Mouse (Mus musculus) ES-E14 (cell line): ENCODE data around the gene Man1c1. TPM values are rescaled to one million over a fixed set of nuclear protein-coding genes. Genes with fewer than 3 reads are reported as not detected.
A peak's percentile ranks its signal among the peaks of the same experiment; 100 is the strongest.

Experiments used
- DNase-seq: peaks from one replicate; pipeline ENCODE4 v3.0.0-alpha.2; 2013; ENCODE audit warnings: low read depth, low spot score
- H3K27ac ChIP-seq: 2 replicates; pipeline ENCODE4 v1.5.1; 2012; ENCODE audit warnings: low read depth, mild to moderate bottlenecking, low read length, moderate library complexity, mixed read lengths; ENCODE audit not compliant: poor library complexity, insufficient read depth, severe bottlenecking
- H3K36me3 ChIP-seq: 2 replicates; pipeline ENCODE4 v1.6.1; 2012; ENCODE audit warnings: mild to moderate bottlenecking, low read length, moderate library complexity, mixed read lengths; ENCODE audit not compliant: control insufficient read depth, poor library complexity, insufficient read depth, severe bottlenecking
- H3K4me1 ChIP-seq, 2 experiments: fragments of 150-350 bp in 1 of 2; sonication (generic) in 1 of 2; 2 replicates each; pipeline ENCODE4 v1.6.1; 2012; ENCODE audit warnings: low read length in 2 of 2, mild to moderate bottlenecking in 1 of 2, mixed read lengths in 1 of 2; ENCODE audit not compliant: control insufficient read depth in 2 of 2, insufficient read depth in 2 of 2, poor library complexity in 1 of 2
- H3K4me3 ChIP-seq, 2 experiments: fragments of 150-350 bp in 1 of 2; sonication (generic) in 1 of 2; 2 replicates each; pipeline ENCODE4 v1.5.1; 2012; ENCODE audit warnings: low read length in 2 of 2, low read depth in 1 of 2, mild to moderate bottlenecking in 1 of 2, mixed read lengths in 1 of 2; ENCODE audit not compliant: insufficient read depth in 1 of 2, poor library complexity in 1 of 2, severe bottlenecking in 1 of 2
- H3K9ac ChIP-seq: 2 replicates; pipeline ENCODE4 v1.6.1; 2012; ENCODE audit warnings: low read depth, mild to moderate bottlenecking, low read length, mixed read lengths; ENCODE audit not compliant: poor library complexity, insufficient read depth, severe bottlenecking
- H3K9me3 ChIP-seq: fragments of 150-350 bp; sonication (generic); 2 replicates; pipeline ENCODE4 v1.6.1; 2012; ENCODE audit warnings: low read depth, mild to moderate bottlenecking, low read length; ENCODE audit not compliant: control insufficient read depth, insufficient read depth
- CHD2 ChIP-seq: IDR thresholded peaks from 2 replicates; pipeline ENCODE4 v1.6.1; 2014; ENCODE audit warnings: mild to moderate bottlenecking, low read depth, low read length, inconsistent platforms
- HCFC1 ChIP-seq: IDR thresholded peaks from 2 replicates; pipeline ENCODE4 v1.6.1; 2012; ENCODE audit warnings: low read length, inconsistent platforms, borderline replicate concordance; ENCODE audit not compliant: insufficient read depth
- MAFK ChIP-seq: IDR thresholded peaks from 2 replicates; pipeline ENCODE4 v1.6.1; 2014; ENCODE audit warnings: mild to moderate bottlenecking, low read depth, low read length, inconsistent platforms; ENCODE audit not compliant: insufficient read depth
- ZC3H11A ChIP-seq: IDR thresholded peaks from 2 replicates; pipeline ENCODE4 v1.6.1; 2012; ENCODE audit warnings: low read depth, mild to moderate bottlenecking, inconsistent platforms, low read length, borderline replicate concordance
- ZNF384 ChIP-seq: IDR thresholded peaks from 2 replicates; pipeline ENCODE4 v1.6.1; 2012; ENCODE audit warnings: low read depth, low read length, inconsistent platforms
- in situ Hi-C, 2 experiments: fragments of 600-800 bp; cut with MboI; formaldehyde crosslinking; loops; one replicate each; pipeline ENCODE4 v1.15.1; 2025; ENCODE audit warnings: low sequenced_read_pairs in 2 of 2, inconsistent platforms in 1 of 2; ENCODE audit not compliant: unreplicated experiment in 2 of 2
- total RNA-seq: library from RNA; depleted of rRNA; stranded (reverse); fragments of 300-350 nt; gene quantifications from 2 replicates; pipeline ENCODE4 v1.2.3, GENCODE M21; 2012

Man1c1 gene
- total RNA-seq, 1 experiment, result 6.1 TPM

DNA sequence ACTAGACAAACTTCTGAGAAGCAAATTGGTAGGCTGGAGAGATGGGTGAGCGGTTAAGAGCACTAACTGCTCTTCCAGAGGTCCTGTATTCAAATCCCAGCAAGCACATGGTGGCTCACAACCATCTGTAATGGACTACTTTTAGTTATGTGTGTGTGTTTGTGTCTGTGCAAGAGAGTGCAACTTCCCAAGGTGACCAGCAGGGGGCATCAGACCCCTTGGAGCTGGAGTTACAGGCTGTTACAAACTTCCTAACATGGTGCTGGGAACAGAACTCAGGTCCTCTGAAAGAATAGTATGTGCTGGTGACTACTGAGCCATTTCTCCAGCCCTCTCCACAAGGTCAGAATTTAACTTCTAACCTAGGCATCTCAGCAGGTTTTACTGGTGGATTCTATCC lies 11.7 kb downstream of the Man1c1 start:
- Histone ChIP-seq H3K4me1 (no peaks in the 10 kb centered on the region; a peak in 1 of 4 replicates), H3K36me3 (no peaks in the 10 kb centered on the region; the same call in 1 of the 2 replicates), H3K27ac (no peak overlapping the region), H3K4me3 (no peak overlapping the region), H3K9me3 (no peaks in the 10 kb centered on the region), H3K9ac (no peak overlapping the region)
- no peak for TF ChIP-seq MAFK
- no peak for TF ChIP-seq CHD2
- TF ChIP-seq ZNF384, result no peak
- no peak for TF ChIP-seq ZC3H11A
- TF ChIP-seq HCFC1, result no peak
- DNase-seq, result no peak
- in situ Hi-C loops, result no loop called here

DNA sequence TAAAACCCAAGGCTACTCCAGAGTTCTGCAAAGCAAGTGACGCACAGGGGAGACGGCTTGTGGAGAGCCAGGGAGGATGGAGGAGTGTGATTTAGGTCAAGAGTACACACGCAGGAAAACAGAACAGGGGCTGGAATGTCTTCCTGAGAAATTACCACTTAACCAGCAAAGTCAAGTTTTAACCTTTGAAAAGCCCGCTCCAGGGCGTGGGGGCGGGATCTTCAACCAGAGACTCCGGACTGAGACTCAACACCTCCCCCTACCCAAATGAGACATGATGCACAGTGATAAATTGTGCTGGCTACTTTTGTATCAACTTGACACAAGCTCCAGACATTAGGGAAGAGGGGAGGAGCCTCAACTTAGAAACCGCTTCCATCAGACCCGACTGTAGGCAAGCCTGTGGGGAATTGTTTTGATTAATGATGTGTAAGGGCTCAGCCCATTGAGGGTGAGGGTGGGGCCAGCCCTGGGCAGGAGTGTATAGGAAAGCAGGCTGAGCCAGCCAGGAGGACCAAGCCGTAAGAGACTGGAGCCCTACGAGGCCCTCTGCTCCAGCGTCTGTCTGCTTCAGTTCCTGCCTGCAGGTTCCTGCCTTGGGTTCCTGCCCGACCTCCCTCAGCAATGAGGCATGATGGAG lies 17.9 kb downstream of the Man1c1 start:
- no peak overlapping the region for H3K4me3 ChIP-seq
- DNase-seq, result no peak
- in situ Hi-C loops, result no loop called here
- H3K9me3 ChIP-seq, result no peaks in the 10 kb centered on the region
- no peak overlapping the region for H3K9ac ChIP-seq
- H3K36me3 ChIP-seq, result no peaks in the 10 kb centered on the region
- no peak overlapping the region for H3K27ac ChIP-seq
- no peak for TF ChIP-seq ZNF384
- no peak for TF ChIP-seq ZC3H11A
- TF ChIP-seq CHD2, result no peak
- no peak for TF ChIP-seq HCFC1
- TF ChIP-seq MAFK, result no peak
- H3K4me1 ChIP-seq, result peaks cover 2 to 19% of the 10 kb centered on the region in 2 experiments; a peak in 1 of 4 replicates

DNA sequence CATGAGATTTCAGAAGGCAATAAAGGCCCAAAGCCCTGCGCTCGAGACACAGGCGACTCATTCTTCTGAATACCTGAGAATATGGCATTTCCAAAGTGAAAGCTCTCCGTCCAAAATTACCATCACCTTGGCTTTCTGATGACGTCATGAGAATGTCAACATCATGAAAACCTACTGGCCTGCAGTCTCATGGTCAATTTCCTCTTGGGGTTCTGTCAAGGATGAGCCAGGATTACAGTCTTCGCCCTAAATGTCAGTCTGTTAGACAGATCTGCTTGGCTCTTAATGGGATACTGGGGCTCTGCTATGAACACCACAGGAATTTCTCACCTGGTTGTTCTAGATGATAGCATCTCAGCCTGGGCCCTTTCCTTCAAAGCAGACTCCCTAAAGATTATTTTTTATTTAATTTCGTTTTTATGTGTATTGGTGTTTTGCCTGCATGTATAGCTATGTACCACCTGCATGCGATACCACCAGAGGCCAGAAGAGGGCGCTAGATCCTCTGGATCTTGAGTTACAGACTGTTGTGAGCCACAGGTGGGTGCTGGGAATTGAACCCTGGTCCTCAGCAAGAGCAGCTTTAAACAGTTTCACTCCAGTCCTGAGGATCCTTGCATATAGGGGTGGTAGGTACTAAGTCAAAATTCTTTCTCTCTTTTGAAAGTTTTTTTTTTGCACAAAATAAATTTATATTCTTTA lies 19.3 kb downstream of the Man1c1 start:
- in situ Hi-C loops, result no loop called here
- H3K27ac ChIP-seq, result no peak overlapping the region

DNA sequence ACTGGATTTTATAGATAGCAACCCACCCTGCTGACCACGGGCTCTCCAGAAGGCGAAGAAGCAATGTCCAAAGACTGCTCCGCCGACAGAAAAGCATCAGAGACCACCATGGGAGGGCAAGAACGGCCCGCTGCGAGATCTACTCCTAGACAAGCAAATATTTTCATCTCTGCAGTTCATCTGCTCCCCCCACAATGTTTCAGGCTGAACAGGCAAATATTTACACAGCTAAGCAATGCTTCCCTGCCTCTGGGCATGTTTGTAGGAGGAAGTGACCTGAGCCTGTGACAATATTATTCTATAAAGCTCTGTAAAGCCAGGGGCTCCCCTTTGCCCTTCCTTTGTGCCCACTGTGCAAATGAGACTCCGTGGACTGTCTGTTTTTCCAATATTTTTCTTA lies 20.2 kb downstream of the Man1c1 start:
- no peak overlapping the region for H3K9ac ChIP-seq
- H3K4me1 ChIP-seq, result peaks cover 2 to 19% of the 10 kb centered on the region in 2 experiments; a peak in 1 of 4 replicates
- no peak overlapping the region for H3K27ac ChIP-seq
- TF ChIP-seq HCFC1 (no peak), ZC3H11A (no peak), MAFK (no peak), CHD2 (no peak), ZNF384 (no peak)
- no peaks in the 10 kb centered on the region for H3K9me3 ChIP-seq
- H3K4me3 ChIP-seq, result no peak overlapping the region
- in situ Hi-C loops, result no loop called here
- no peaks in the 10 kb centered on the region for H3K36me3 ChIP-seq
- no peak for DNase-seq

More for the DNA sequence above, 19.3 kb downstream of the Man1c1 start:
- no peak for DNase-seq
- peaks cover 2 to 19% of the 10 kb centered on the region in 2 experiments; a peak in 1 of 4 replicates for H3K4me1 ChIP-seq
- H3K9me3 ChIP-seq, result no peaks in the 10 kb centered on the region
- H3K36me3 ChIP-seq, result no peaks in the 10 kb centered on the region
- H3K4me3 ChIP-seq, result no peak overlapping the region
- TF ChIP-seq ZNF384 (0 out of 2 replicates have a peak, but pooled peaks have one; percentile 17), MAFK (no peak), ZC3H11A (no peak)
- H3K9ac ChIP-seq, result no peak overlapping the region
